Mouse (Mus musculus): ENCODE data around the gene Atf5. TPM values are rescaled to one million over a fixed set of nuclear protein-coding genes. Genes with fewer than 3 reads are reported as not detected.
A peak's percentile ranks its signal among the peaks of the same experiment; 100 is the strongest.

The Atf5 gene
- polyA plus RNA-seq, 1 experiment: 9.6 TPM

DNA sequence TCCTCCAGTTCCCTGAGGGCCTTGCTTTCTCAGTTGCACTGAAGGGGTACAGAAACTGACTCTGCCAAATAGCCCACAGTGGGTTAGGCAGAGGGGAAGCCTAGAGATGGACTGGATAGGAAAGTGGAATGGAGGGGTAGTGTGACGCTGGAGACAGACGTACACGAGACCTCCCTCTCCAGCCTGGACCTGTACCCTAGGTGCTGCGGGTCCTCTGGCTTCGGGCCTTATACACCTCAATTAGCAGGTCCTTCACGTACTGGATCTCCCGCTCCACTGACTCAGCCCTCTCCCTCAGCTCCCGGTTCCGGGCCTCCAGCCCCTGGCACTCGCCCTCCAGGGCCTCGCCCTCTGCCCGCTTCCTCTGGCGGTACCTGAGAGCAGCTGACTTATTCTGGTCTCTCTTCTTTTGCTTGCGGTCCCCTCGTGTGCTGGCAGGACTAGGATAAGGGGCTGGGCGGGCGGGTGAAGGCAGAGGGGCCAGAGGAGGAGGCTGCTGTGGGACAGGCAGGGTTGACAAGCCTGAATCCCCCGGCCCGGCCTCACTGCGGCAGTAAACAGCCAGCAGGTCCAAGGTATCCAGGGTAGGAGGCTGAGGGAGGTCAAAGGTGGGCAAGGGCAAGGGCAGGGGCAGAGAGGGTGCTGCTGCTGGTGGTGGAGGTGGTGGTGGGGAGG is 3.7 kb downstream of the Atf5 start:
- no peaks in the 10 kb centered on the region; the same call in 1 of the 2 replicates for H3K27me3 ChIP-seq (ENCODE audit: control insufficient read depth, insufficient read depth, low read length, poor library complexity, severe bottlenecking)
- H3K27ac ChIP-seq (ENCODE audit: insufficient read depth, low read length): no peak overlapping the region
- no peaks in the 10 kb centered on the region for H3K9me3 ChIP-seq (replicated peaks; ENCODE audit: control insufficient read depth, insufficient read depth, low read length, poor library complexity, severe bottlenecking)
- TF ChIP-seq EP300 (IDR thresholded peaks at IDR 0.05; ENCODE audit: insufficient read depth, low read depth, low read length): no peak
- no peak for TF ChIP-seq POLR2A (IDR thresholded peaks at IDR 0.05; ENCODE audit: insufficient read depth, low read length)
- no peak for TF ChIP-seq CTCF (IDR thresholded peaks at IDR 0.05; ENCODE audit: low read depth, low read length)
- peaks cover 5% of the 10 kb centered on the region for H3K36me3 ChIP-seq (ENCODE audit: control insufficient read depth, insufficient read depth, low read length, poor library complexity, severe bottlenecking)
- H3K4me1 ChIP-seq (ENCODE audit: control insufficient read depth, insufficient read depth, low read length): no peaks in the 10 kb centered on the region
- 0 out of 2 replicates have a peak overlapping the region, but pooled peaks have one; percentile 14 for H3K9ac ChIP-seq (ENCODE audit: low read depth, poor library complexity, severe bottlenecking)
- peak overlapping the region; percentile 20; the same call in 1 of the 2 replicates for H3K4me3 ChIP-seq (ENCODE audit: low read depth, low read length)

DNA sequence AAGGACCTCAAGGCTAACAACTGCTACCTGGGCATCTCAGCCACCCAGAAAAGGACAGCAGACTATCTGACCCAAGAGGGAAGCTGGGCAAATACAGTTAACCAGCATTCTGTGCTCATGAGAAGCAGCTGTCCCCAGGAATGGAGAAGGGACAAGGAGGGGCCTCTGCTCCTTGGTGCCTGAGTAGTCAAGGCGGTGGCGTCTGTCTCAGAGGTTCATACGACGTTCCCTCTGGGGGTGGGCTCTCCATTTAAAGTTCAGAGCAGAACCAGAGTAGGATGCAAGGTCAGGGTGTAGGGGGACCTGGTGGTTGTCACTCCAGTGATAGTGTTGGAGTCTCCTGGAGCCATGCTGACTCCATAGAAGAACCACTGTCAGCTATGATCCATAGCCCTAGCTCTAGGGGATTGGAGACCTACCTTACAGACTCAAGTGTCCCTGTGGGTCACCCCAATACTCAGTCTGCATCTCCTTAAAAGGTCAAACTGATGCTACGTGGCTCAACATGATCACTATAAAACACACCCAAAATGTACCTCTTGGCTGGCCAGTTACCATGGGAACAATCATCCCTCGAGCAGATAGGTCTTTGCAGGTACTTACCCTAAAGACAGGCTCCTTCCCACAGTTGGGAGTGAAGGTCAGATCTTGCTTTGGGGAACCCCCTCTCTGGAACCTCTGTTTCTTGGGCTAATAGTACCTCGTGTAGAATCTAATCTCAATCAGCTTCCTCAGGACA is 5.5 kb downstream of the Atf5 start:
- H3K9me3 ChIP-seq (replicated peaks; ENCODE audit: control insufficient read depth, insufficient read depth, low read length, poor library complexity, severe bottlenecking): no peaks in the 10 kb centered on the region
- H3K36me3 ChIP-seq (ENCODE audit: control insufficient read depth, insufficient read depth, low read length, poor library complexity, severe bottlenecking): no peaks in the 10 kb centered on the region
- TF ChIP-seq POLR2A (IDR thresholded peaks at IDR 0.05; ENCODE audit: insufficient read depth, low read length) (no peak), EP300 (IDR thresholded peaks at IDR 0.05; ENCODE audit: insufficient read depth, low read depth, low read length) (no peak), CTCF (IDR thresholded peaks at IDR 0.05; ENCODE audit: low read depth, low read length) (no peak)
- H3K4me1 ChIP-seq (ENCODE audit: control insufficient read depth, insufficient read depth, low read length): no peaks in the 10 kb centered on the region
- no peak overlapping the region for H3K4me3 ChIP-seq (ENCODE audit: low read depth, low read length)
- H3K27ac ChIP-seq (ENCODE audit: insufficient read depth, low read length): no peak overlapping the region
- no peaks in the 10 kb centered on the region; the same call in 1 of the 2 replicates for H3K27me3 ChIP-seq (ENCODE audit: control insufficient read depth, insufficient read depth, low read length, poor library complexity, severe bottlenecking)
- no peak overlapping the region for H3K9ac ChIP-seq (ENCODE audit: low read depth, poor library complexity, severe bottlenecking)

DNA sequence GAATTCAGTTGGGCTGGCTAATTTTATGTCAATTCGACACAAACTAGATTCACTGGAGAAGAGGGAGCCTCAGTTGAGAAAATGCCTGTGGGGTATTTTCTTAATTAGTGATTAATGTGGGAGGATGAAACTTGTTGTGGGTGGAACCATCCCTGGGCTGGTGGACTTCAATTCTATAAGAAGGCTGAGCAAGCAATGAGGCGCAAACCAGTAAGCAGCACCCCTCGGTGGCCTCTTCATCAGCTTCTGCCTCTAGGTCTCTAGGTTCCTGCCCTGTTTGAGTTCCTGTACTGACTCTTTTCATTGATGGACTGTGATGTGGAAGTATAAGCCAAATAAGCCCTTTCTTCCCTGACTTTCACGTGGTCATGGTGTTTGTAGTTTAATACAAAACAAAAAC is 6.1 kb downstream of the Atf5 start:
- H3K27ac ChIP-seq (ENCODE audit: insufficient read depth, low read length): no peak overlapping the region
- H3K4me1 ChIP-seq (ENCODE audit: control insufficient read depth, insufficient read depth, low read length): no peaks in the 10 kb centered on the region
- no peak overlapping the region for H3K9ac ChIP-seq (ENCODE audit: low read depth, poor library complexity, severe bottlenecking)
- TF ChIP-seq POLR2A (IDR thresholded peaks at IDR 0.05; ENCODE audit: insufficient read depth, low read length): no peak
- no peak for TF ChIP-seq CTCF (IDR thresholded peaks at IDR 0.05; ENCODE audit: low read depth, low read length)
- no peak for TF ChIP-seq EP300 (IDR thresholded peaks at IDR 0.05; ENCODE audit: insufficient read depth, low read depth, low read length)
- H3K27me3 ChIP-seq (ENCODE audit: control insufficient read depth, insufficient read depth, low read length, poor library complexity, severe bottlenecking): no peaks in the 10 kb centered on the region; the same call in 1 of the 2 replicates
- H3K4me3 ChIP-seq (ENCODE audit: low read depth, low read length): no peak overlapping the region
- no peaks in the 10 kb centered on the region for H3K36me3 ChIP-seq (ENCODE audit: control insufficient read depth, insufficient read depth, low read length, poor library complexity, severe bottlenecking)
- no peaks in the 10 kb centered on the region for H3K9me3 ChIP-seq (replicated peaks; ENCODE audit: control insufficient read depth, insufficient read depth, low read length, poor library complexity, severe bottlenecking)

DNA sequence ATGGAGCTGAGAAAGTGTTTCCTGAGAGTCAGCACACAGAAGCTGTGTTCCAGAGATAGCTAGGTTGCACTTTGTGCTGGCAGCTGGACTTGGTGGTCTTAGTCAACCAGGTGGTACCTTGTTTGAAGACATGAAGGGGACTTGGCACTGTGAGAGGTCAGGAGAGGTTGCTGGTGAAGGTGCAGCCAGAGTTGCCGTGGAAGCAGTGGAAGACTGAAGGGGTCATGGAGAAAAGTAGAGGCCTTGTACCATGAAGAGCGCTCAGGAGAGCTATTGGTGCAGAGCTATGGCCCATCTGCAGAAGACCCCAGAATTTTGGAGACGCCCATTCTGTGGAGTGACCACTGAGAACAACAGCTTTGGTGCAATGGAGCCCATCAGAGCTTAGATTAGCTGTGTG is 7.0 kb downstream of the Atf5 start:
- no peak overlapping the region for H3K4me3 ChIP-seq (ENCODE audit: low read depth, low read length)
- H3K9ac ChIP-seq (ENCODE audit: low read depth, poor library complexity, severe bottlenecking): no peak overlapping the region
- H3K36me3 ChIP-seq (ENCODE audit: control insufficient read depth, insufficient read depth, low read length, poor library complexity, severe bottlenecking): no peaks in the 10 kb centered on the region
- H3K4me1 ChIP-seq (ENCODE audit: control insufficient read depth, insufficient read depth, low read length): no peaks in the 10 kb centered on the region
- H3K9me3 ChIP-seq (replicated peaks; ENCODE audit: control insufficient read depth, insufficient read depth, low read length, poor library complexity, severe bottlenecking): no peaks in the 10 kb centered on the region
- no peak overlapping the region for H3K27ac ChIP-seq (ENCODE audit: insufficient read depth, low read length)
- TF ChIP-seq POLR2A (IDR thresholded peaks at IDR 0.05; ENCODE audit: insufficient read depth, low read length) (no peak), EP300 (IDR thresholded peaks at IDR 0.05; ENCODE audit: insufficient read depth, low read depth, low read length) (no peak), CTCF (IDR thresholded peaks at IDR 0.05; ENCODE audit: low read depth, low read length) (no peak)
- H3K27me3 ChIP-seq (ENCODE audit: control insufficient read depth, insufficient read depth, low read length, poor library complexity, severe bottlenecking): no peaks in the 10 kb centered on the region; the same call in 1 of the 2 replicates

DNA sequence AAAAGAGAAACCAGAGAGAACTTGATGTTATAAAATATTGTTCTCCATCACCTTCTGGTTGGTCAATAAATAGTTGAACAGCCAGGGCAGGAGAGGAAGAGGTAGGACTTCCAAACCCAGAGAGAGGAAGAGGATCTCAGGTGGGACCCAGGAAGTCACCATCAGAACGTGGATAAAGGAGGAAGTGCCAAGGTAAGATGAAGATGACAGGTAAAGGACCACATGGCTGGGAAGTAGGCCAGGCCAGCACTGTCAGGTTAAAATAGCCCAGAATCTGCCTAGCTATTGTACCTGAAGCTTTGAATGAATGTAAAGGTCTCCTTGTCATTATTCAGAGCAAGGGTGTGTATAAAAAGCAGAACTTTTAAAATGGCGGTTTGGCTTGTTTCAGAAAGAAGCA is 7.5 kb downstream of the Atf5 start:
- Histone ChIP-seq H3K27ac (ENCODE audit: insufficient read depth, low read length) (no peak overlapping the region), H3K9ac (ENCODE audit: low read depth, poor library complexity, severe bottlenecking) (no peak overlapping the region), H3K27me3 (ENCODE audit: control insufficient read depth, insufficient read depth, low read length, poor library complexity, severe bottlenecking) (no peaks in the 10 kb centered on the region; the same call in 1 of the 2 replicates), H3K4me1 (ENCODE audit: control insufficient read depth, insufficient read depth, low read length) (no peaks in the 10 kb centered on the region), H3K4me3 (ENCODE audit: low read depth, low read length) (no peak overlapping the region), H3K36me3 (ENCODE audit: control insufficient read depth, insufficient read depth, low read length, poor library complexity, severe bottlenecking) (no peaks in the 10 kb centered on the region), H3K9me3 (replicated peaks; ENCODE audit: control insufficient read depth, insufficient read depth, low read length, poor library complexity, severe bottlenecking) (no peaks in the 10 kb centered on the region)
- no peak for TF ChIP-seq CTCF (IDR thresholded peaks at IDR 0.05; ENCODE audit: low read depth, low read length)
- TF ChIP-seq EP300 (IDR thresholded peaks at IDR 0.05; ENCODE audit: insufficient read depth, low read depth, low read length): no peak
- no peak for TF ChIP-seq POLR2A (IDR thresholded peaks at IDR 0.05; ENCODE audit: insufficient read depth, low read length)

DNA sequence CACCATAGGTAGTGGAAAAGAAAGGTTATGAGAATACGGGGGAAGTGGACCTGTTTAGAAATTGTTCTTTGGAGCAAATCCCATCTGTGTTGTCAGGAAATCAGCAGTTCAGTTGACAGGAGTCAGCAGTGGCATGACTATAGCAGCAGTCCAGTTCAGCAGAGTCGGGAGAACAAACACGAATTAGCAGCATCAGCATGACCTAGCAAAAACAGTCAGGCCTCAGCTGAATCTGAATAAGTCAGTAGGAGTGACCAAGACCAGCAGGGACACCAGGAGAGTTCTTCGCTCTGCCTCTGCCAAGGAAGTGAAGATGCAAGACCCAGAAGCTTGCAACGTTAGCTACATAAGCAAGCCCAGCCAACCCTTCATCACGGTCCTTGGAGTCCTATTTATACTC is 23.7 kb downstream of the Atf5 start:
- no peaks in the 10 kb centered on the region for H3K4me1 ChIP-seq (ENCODE audit: control insufficient read depth, insufficient read depth, low read length)
- no peak for TF ChIP-seq CTCF (IDR thresholded peaks at IDR 0.05; ENCODE audit: low read depth, low read length)
- TF ChIP-seq POLR2A (IDR thresholded peaks at IDR 0.05; ENCODE audit: insufficient read depth, low read length): no peak
- TF ChIP-seq EP300 (IDR thresholded peaks at IDR 0.05; ENCODE audit: insufficient read depth, low read depth, low read length): no peak
- H3K27ac ChIP-seq (ENCODE audit: insufficient read depth, low read length): no peak overlapping the region

More for the DNA sequence above, 23.7 kb downstream of the Atf5 start:
- no peak overlapping the region for H3K9ac ChIP-seq (ENCODE audit: low read depth, poor library complexity, severe bottlenecking)
- no peaks in the 10 kb centered on the region for H3K36me3 ChIP-seq (ENCODE audit: control insufficient read depth, insufficient read depth, low read length, poor library complexity, severe bottlenecking)
- H3K27me3 ChIP-seq (ENCODE audit: control insufficient read depth, insufficient read depth, low read length, poor library complexity, severe bottlenecking): no peaks in the 10 kb centered on the region
- H3K4me3 ChIP-seq (ENCODE audit: low read depth, low read length): no peak overlapping the region
- H3K9me3 ChIP-seq (replicated peaks; ENCODE audit: control insufficient read depth, insufficient read depth, low read length, poor library complexity, severe bottlenecking): peaks cover 17% of the 10 kb centered on the region; the same call in 1 of the 2 replicates
